In the genomic region with DNA sequence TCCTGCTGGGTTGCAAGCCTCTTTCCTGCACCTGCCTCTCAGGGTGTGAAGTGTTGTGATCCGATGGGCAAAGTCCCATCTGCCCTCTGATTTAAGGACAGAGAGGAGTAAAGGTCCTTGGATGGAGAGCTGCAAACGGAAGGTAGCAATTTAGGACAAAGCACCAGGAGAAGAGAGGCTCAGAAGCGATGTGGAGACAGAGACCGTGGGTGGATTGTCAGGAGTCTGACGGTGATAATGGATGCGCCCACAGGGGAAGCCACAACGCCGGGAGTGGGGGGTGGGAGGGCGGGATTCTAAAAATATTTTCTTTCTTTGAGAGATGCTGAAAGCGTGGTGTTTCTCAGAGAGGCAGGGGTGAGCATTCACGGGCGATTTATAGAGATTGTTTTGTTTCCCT, we compare ENCODE assay signal across 14 mouse cellular contexts.
A peak's percentile ranks its signal among the peaks of the same experiment; 100 is the strongest.
DNase-seq lines count a peak whose midpoint lies in the region; ATAC-seq and TF ChIP-seq lines count a peak whose summit lies in the region.
"Had no signal": no experiment of that assay in that cellular context is flagged by ENCODE, and none has a peak within 500 bp of the region (broad histone marks: within the 10 kb centered on the region; RNA-seq: fewer than 3 reads in every experiment).

No protein-coding gene starts in this region.

- DNase-seq in forebrain, embryonic 10.5 days (ENCODE audit: extremely low spot score, low spot score) = no peak
- DNase-seq in hindbrain, embryonic 10.5 days (ENCODE audit: low spot score) = no peak
- no peak for DNase-seq in hindbrain, postnatal 0 days (ENCODE audit: low spot score)
- peak; percentile 82 for DNase-seq in brain, adult 2 months (ENCODE audit: low read depth, low spot score)
- no peak for DNase-seq in ovary, postnatal 10 days (ENCODE audit: low spot score)
- DNase-seq: adrenal gland, postnatal 10 days; B cell, adult 2 months; kidney, adult 9 months; lung, postnatal 36 days had no signal

- 0 out of 2 replicates have a peak overlapping the region, but pooled peaks have one; percentile 26 for H3K27ac ChIP-seq in forebrain, embryonic 12.5 days
- H3K27ac ChIP-seq in forebrain, embryonic 10.5 days = no peak overlapping the region
- peak overlapping the region; percentile 37 for H3K27ac ChIP-seq in hindbrain, embryonic 10.5 days
- H3K27ac ChIP-seq in hindbrain, postnatal 0 days = no peak overlapping the region
- H3K27ac ChIP-seq in hindbrain, embryonic 16.5 days (ENCODE audit: low read depth, low read length) = no peak overlapping the region
- H3K27ac ChIP-seq: liver, embryonic 15.5 days had no signal

- no peaks in the 10 kb centered on the region for H3K36me3 ChIP-seq in forebrain, embryonic 12.5 days (replicated peaks)
- H3K36me3 ChIP-seq in forebrain, embryonic 10.5 days (replicated peaks) = no peaks in the 10 kb centered on the region
- H3K36me3 ChIP-seq in hindbrain, embryonic 10.5 days = no peaks in the 10 kb centered on the region
- no peaks in the 10 kb centered on the region for H3K36me3 ChIP-seq in hindbrain, postnatal 0 days (ENCODE audit: insufficient read depth, low read length)
- H3K36me3 ChIP-seq in hindbrain, embryonic 16.5 days (ENCODE audit: control insufficient read depth, insufficient read depth, low read length) = no peaks in the 10 kb centered on the region
- H3K36me3 ChIP-seq: liver, embryonic 15.5 days had no signal

- H3K27me3 ChIP-seq in forebrain, embryonic 12.5 days = no peaks in the 10 kb centered on the region
- H3K27me3 ChIP-seq in forebrain, embryonic 10.5 days (ENCODE audit: poor library complexity, severe bottlenecking) = no peaks in the 10 kb centered on the region
- no peaks in the 10 kb centered on the region for H3K27me3 ChIP-seq in hindbrain, embryonic 10.5 days (ENCODE audit: insufficient read depth, poor library complexity, severe bottlenecking)
- H3K27me3 ChIP-seq in hindbrain, postnatal 0 days (ENCODE audit: insufficient read depth, low read length) = no peaks in the 10 kb centered on the region
- H3K27me3 ChIP-seq in hindbrain, embryonic 16.5 days (replicated peaks; ENCODE audit: control insufficient read depth, insufficient read depth, low read length) = no peaks in the 10 kb centered on the region
- H3K27me3 ChIP-seq: liver, embryonic 15.5 days had no signal

- H3K4me2 ChIP-seq in forebrain, embryonic 12.5 days = no peak overlapping the region
- H3K4me2 ChIP-seq in hindbrain, postnatal 0 days (ENCODE audit: low read depth, low read length) = no peak overlapping the region
- 0 out of 2 replicates have a peak overlapping the region, but pooled peaks have one; percentile 12 for H3K4me2 ChIP-seq in hindbrain, embryonic 16.5 days (ENCODE audit: low read length)
- H3K4me2 ChIP-seq: liver, embryonic 15.5 days had no signal

- H3K9ac ChIP-seq in forebrain, embryonic 12.5 days = no peak overlapping the region
- H3K9ac ChIP-seq in hindbrain, postnatal 0 days (replicated peaks; ENCODE audit: low read length) = no peak overlapping the region
- H3K9ac ChIP-seq in hindbrain, embryonic 16.5 days (ENCODE audit: low read depth, low read length) = peak overlapping the region; percentile 9; the same call in 1 of the 2 replicates
- H3K9ac ChIP-seq: liver, embryonic 15.5 days had no signal

- H3K4me1 ChIP-seq in forebrain, embryonic 12.5 days = peaks cover 17% of the 10 kb centered on the region
- H3K4me1 ChIP-seq in forebrain, embryonic 10.5 days = no peaks in the 10 kb centered on the region
- 0 out of 2 replicates have a peak, but pooled peaks cover 7% of the 10 kb centered on the region for H3K4me1 ChIP-seq in hindbrain, embryonic 10.5 days (replicated peaks)
- peaks cover 3% of the 10 kb centered on the region; the same call in 1 of the 2 replicates for H3K4me1 ChIP-seq in hindbrain, postnatal 0 days (ENCODE audit: insufficient read depth, low read length)
- H3K4me1 ChIP-seq in hindbrain, embryonic 16.5 days (ENCODE audit: control insufficient read depth, insufficient read depth, low read depth, low read length) = peaks cover 9% of the 10 kb centered on the region
- H3K4me1 ChIP-seq: liver, embryonic 15.5 days had no signal

- no peak for ATAC-seq in forebrain, embryonic 12.5 days (ENCODE audit: low FRiP score)
- ATAC-seq in hindbrain, postnatal 0 days = no peak
- ATAC-seq in hindbrain, embryonic 16.5 days = no peak
- ATAC-seq in inflammation-experienced regulatory T-cells, adult 6 months = no peak

- H3K9me3 ChIP-seq in forebrain, embryonic 12.5 days = no peaks in the 10 kb centered on the region
- H3K9me3 ChIP-seq in forebrain, embryonic 10.5 days = no peaks in the 10 kb centered on the region
- H3K9me3 ChIP-seq in hindbrain, embryonic 10.5 days = no peaks in the 10 kb centered on the region
- no peaks in the 10 kb centered on the region for H3K9me3 ChIP-seq in hindbrain, postnatal 0 days (ENCODE audit: low read length)
- H3K9me3 ChIP-seq in hindbrain, embryonic 16.5 days (ENCODE audit: control insufficient read depth, low read length) = no peaks in the 10 kb centered on the region
- H3K9me3 ChIP-seq: liver, embryonic 15.5 days had no signal

- 59% methylated on average over 12 of the region's 12 CpGs for WGBS in forebrain, embryonic 12.5 days
- 77% methylated on average over 12 of the region's 12 CpGs for WGBS in forebrain, embryonic 10.5 days
- WGBS in hindbrain, embryonic 10.5 days = 50% methylated on average over 12 of the region's 12 CpGs
- WGBS in hindbrain, postnatal 0 days = 30% methylated on average over 12 of the region's 12 CpGs
- 30% methylated on average over 12 of the region's 12 CpGs for WGBS in hindbrain, embryonic 16.5 days

- TF ChIP-seq CTCF in hindbrain, postnatal 0 days (IDR thresholded peaks at IDR 0.05; ENCODE audit: low read depth) = no peak

- H3K4me3 ChIP-seq in forebrain, embryonic 12.5 days (replicated peaks) = no peak overlapping the region
- no peak overlapping the region for H3K4me3 ChIP-seq in forebrain, embryonic 10.5 days
- no peak overlapping the region for H3K4me3 ChIP-seq in hindbrain, embryonic 10.5 days
- H3K4me3 ChIP-seq in hindbrain, postnatal 0 days (ENCODE audit: low read length) = no peak overlapping the region
- H3K4me3 ChIP-seq in hindbrain, embryonic 16.5 days (ENCODE audit: low read length) = no peak overlapping the region
- H3K4me3 ChIP-seq: erythroblast, embryonic 14.5 days; liver, embryonic 15.5 days had no signal

Comparison
In these comparisons a context has a peak if more than half of its experiments do, and no peak if none do; other contexts are left out.
1. H3K27ac ChIP-seq: peak in forebrain, embryonic 12.5 days (single experiment) and hindbrain, embryonic 10.5 days (single experiment); none in forebrain, embryonic 10.5 days (single experiment), hindbrain, postnatal 0 days (single experiment) and hindbrain, embryonic 16.5 days (single experiment).